Mouse (Mus musculus) stomach, postnatal 0 days (tissue): ENCODE measurements around the gene Enox1.
A peak's percentile ranks its signal among the peaks of the same experiment; 100 is the strongest.

Experiments
- CTCF ChIP-seq: IDR thresholded peaks from 2 replicates; pipeline ENCODE4 v1.5.1; 2016; ENCODE audit warnings: antibody characterized with exemption, low read depth, mild to moderate bottlenecking, moderate library complexity
- EP300 ChIP-seq: optimal IDR thresholded peaks from 2 replicates; pipeline ENCODE3; 2016; ENCODE audit warnings: antibody characterized with exemption

- no peak for TF ChIP-seq EP300
- peak; percentile 22; the same call in 1 of the 2 replicates for TF ChIP-seq CTCF
Observed at GRCm38 (mm10) chr14:77406241-77407114, 249.9 kb downstream of the Enox1 start.
